8 mouse cellular contexts compared by ENCODE assay signal in the genomic region with DNA sequence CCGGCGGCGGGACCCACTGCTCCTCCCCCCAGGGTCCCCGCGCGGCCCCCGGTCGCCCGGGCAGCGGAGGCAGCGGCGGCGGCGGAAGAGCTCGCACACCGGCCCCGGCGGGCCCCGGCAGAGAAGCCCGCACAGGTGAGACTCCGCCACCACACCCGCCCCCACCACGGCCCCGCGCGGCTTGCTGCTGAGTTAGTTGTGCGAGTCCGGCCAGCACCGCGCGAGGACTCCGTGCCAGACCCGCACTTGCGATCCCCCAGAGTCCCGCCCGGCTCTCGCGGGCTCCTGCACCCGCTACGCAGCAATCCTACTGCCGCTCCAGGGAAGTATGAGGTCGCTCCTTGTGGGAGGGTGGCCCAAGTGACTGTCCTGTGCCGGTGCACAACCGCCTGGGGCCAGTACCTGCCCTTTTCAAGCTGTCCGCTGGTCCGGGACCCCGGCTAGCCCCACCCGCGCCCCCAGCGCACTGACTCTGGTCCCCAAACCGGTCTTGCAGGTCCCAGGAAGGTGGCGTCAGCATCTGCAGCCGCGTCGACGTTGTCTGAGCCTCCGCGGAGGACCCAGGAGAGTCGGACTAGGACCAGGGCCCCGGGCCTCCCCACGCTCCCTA. TPM values are rescaled to one million over a fixed set of nuclear protein-coding genes. Genes with fewer than 3 reads are reported as not detected.
DNase-seq lines count a peak whose midpoint lies in the region; ATAC-seq and TF ChIP-seq lines count a peak whose summit lies in the region.

No protein-coding gene starts in this region.

- peak overlapping the region; percentile 30 to 66 (median 46) for H3K4me3 ChIP-seq in CH12.LX (replicated peaks in 1 of 3; ENCODE audit: low read depth in 2 of 3, low read length in 2 of 3, poor library complexity in 1 of 3)
- peak overlapping the region; percentile 74 for H3K4me3 ChIP-seq in embryonic facial prominence, embryonic 12.5 days
- peak overlapping the region; percentile 68 for H3K4me3 ChIP-seq in hindbrain, embryonic 15.5 days
- peak overlapping the region; percentile 79 for H3K4me3 ChIP-seq in midbrain, embryonic 16.5 days (ENCODE audit: low read depth, low read length)

- peak overlapping the region; percentile 57 for H3K9ac ChIP-seq in CH12.LX (ENCODE audit: insufficient read depth, low read depth)
- peak overlapping the region; percentile 77 for H3K9ac ChIP-seq in embryonic facial prominence, embryonic 12.5 days
- peak overlapping the region; percentile 68 for H3K9ac ChIP-seq in hindbrain, embryonic 15.5 days
- H3K9ac ChIP-seq in midbrain, embryonic 16.5 days (ENCODE audit: low read depth, low read length), result peak overlapping the region; percentile 79

- H3K27ac ChIP-seq in CH12.LX (ENCODE audit: insufficient read depth, low read depth), result no peak overlapping the region
- H3K27ac ChIP-seq in embryonic facial prominence, embryonic 12.5 days, result 0 out of 2 replicates have a peak overlapping the region, but pooled peaks have one; percentile 37
- H3K27ac ChIP-seq in hindbrain, embryonic 15.5 days (replicated peaks), result no peak overlapping the region
- H3K27ac ChIP-seq in midbrain, embryonic 16.5 days (ENCODE audit: low read length), result no peak overlapping the region

- DNase-seq in CH12.LX (ENCODE audit: extremely low read depth) (no peak), R1 (ENCODE audit: low read depth, low spot score) (peak; percentile 47), liver (peak; percentile 44)
- DNase-seq in testis, postnatal 14 days (ENCODE audit: low spot score), result peak; percentile 34

- no peak for TF ChIP-seq CTCF in CH12.LX (conservative IDR thresholded peaks at IDR 0.05 in 1 of 2, IDR thresholded peaks at IDR 0.05 in 1 of 2; ENCODE audit: low read depth in 2 of 2, low read length in 2 of 2)

- ATAC-seq in embryonic facial prominence, embryonic 12.5 days (ENCODE audit: insufficient number of reproducible peaks, insufficient read depth, low FRiP score, low TSS enrichment), result peak; percentile 65; the same call in 1 of the 2 replicates
- peak; percentile 71 for ATAC-seq in hindbrain, embryonic 15.5 days (ENCODE audit: low FRiP score, low read depth)
- ATAC-seq in midbrain, embryonic 16.5 days, result peak; percentile 61
- ATAC-seq in monocyte, adult 5-6 weeks (replicated peaks; ENCODE audit: insufficient number of reproducible peaks, low FRiP score, low TSS enrichment, poor library complexity, severe bottlenecking), result no peak

- TF ChIP-seq POLR2A in CH12.LX (IDR thresholded peaks at IDR 0.05; ENCODE audit: low read depth, low read length), result no peak

- peaks cover 47% of the 10 kb centered on the region for H3K27me3 ChIP-seq in CH12.LX (replicated peaks)
- peaks cover 28% of the 10 kb centered on the region for H3K27me3 ChIP-seq in embryonic facial prominence, embryonic 12.5 days
- H3K27me3 ChIP-seq in hindbrain, embryonic 15.5 days, result peaks cover 10% of the 10 kb centered on the region
- no peaks in the 10 kb centered on the region for H3K27me3 ChIP-seq in midbrain, embryonic 16.5 days (ENCODE audit: control insufficient read depth, insufficient read depth, low read depth, low read length)

- under 1% methylated on average over 47 of the region's 61 CpGs for WGBS in embryonic facial prominence, embryonic 12.5 days
- under 1% methylated on average over 45 of the region's 61 CpGs for WGBS in hindbrain, embryonic 15.5 days
- 0% methylated on average over 39 of the region's 61 CpGs for WGBS in midbrain, embryonic 16.5 days

- H3K4me1 ChIP-seq in CH12.LX (ENCODE audit: control insufficient read depth in 1 of 2, insufficient read depth in 2 of 2), result peaks cover 15 to 21% of the 10 kb centered on the region in 2 experiments
- peaks cover 11% of the 10 kb centered on the region; the same call in 1 of the 2 replicates for H3K4me1 ChIP-seq in embryonic facial prominence, embryonic 12.5 days
- peaks cover 23% of the 10 kb centered on the region for H3K4me1 ChIP-seq in hindbrain, embryonic 15.5 days (replicated peaks)
- H3K4me1 ChIP-seq in midbrain, embryonic 16.5 days (ENCODE audit: control insufficient read depth, insufficient read depth, low read length), result peaks cover 14% of the 10 kb centered on the region

- in situ Hi-C loops in CH12.LX (cut with MboI; ENCODE audit: low pct_ligation_motif_present, low pct_unique_long_range_greater_than_20kb, low sequenced_read_pairs), result no loop called here

- no peaks in the 10 kb centered on the region for H3K79me2 ChIP-seq in CH12.LX (replicated peaks; ENCODE audit: control insufficient read depth, extremely low read depth, insufficient read depth, poor library complexity, severe bottlenecking)

- H3K9me3 ChIP-seq in CH12.LX (replicated peaks; ENCODE audit: low read length), result no peaks in the 10 kb centered on the region
- no peaks in the 10 kb centered on the region for H3K9me3 ChIP-seq in embryonic facial prominence, embryonic 12.5 days
- H3K9me3 ChIP-seq in hindbrain, embryonic 15.5 days, result no peaks in the 10 kb centered on the region
- no peaks in the 10 kb centered on the region for H3K9me3 ChIP-seq in midbrain, embryonic 16.5 days (replicated peaks; ENCODE audit: control insufficient read depth, low read length, poor library complexity, severe bottlenecking)

- no peaks in the 10 kb centered on the region for H3K36me3 ChIP-seq in CH12.LX (replicated peaks in 1 of 2; ENCODE audit: control insufficient read depth in 1 of 2, insufficient read depth in 1 of 2, low read length in 1 of 2)
- no peaks in the 10 kb centered on the region for H3K36me3 ChIP-seq in embryonic facial prominence, embryonic 12.5 days
- H3K36me3 ChIP-seq in hindbrain, embryonic 15.5 days, result no peaks in the 10 kb centered on the region
- H3K36me3 ChIP-seq in midbrain, embryonic 16.5 days (ENCODE audit: control insufficient read depth, insufficient read depth, low read length), result no peaks in the 10 kb centered on the region

- no peak for TF ChIP-seq RAD21 in CH12.LX (IDR thresholded peaks at IDR 0.05; ENCODE audit: low read depth, low read length)

- no peak for TF ChIP-seq EP300 in CH12.LX (IDR thresholded peaks at IDR 0.05; ENCODE audit: low read length)

- H3K4me2 ChIP-seq in CH12.LX (ENCODE audit: insufficient read depth, low read depth, poor library complexity, severe bottlenecking), result peak overlapping the region; percentile 97
- peak overlapping the region; percentile 84 for H3K4me2 ChIP-seq in embryonic facial prominence, embryonic 12.5 days (replicated peaks)
- peak overlapping the region; percentile 98 for H3K4me2 ChIP-seq in hindbrain, embryonic 15.5 days
- H3K4me2 ChIP-seq in midbrain, embryonic 16.5 days (ENCODE audit: low read length), result peak overlapping the region; percentile 99

- dilution Hi-C loops in CH12.LX (cut with MboI; ENCODE audit: extremely low pct_ligation_motif_present, extremely low pct_unique_long_range_greater_than_20kb, low sequenced_read_pairs), result no loop called here

TF ChIP-seq in CH12.LX, 34 proteins besides CTCF, POLR2A, EP300 and RAD21 (continues in another document):
- TF ChIP-seq ZKSCAN1 (IDR thresholded peaks at IDR 0.05; ENCODE audit: borderline replicate concordance, low read depth, low read length) (no peak), ZC3H11A (IDR thresholded peaks at IDR 0.05; ENCODE audit: low read depth, low read length) (no peak), IRF4 (IDR thresholded peaks at IDR 0.05; ENCODE audit: low read depth, low read length) (no peak), MAX (IDR thresholded peaks at IDR 0.05; ENCODE audit: low read length) (no peak), JUND (conservative IDR thresholded peaks at IDR 0.05; ENCODE audit: low read depth, low read length) (no peak), E2F4 (IDR thresholded peaks at IDR 0.05; ENCODE audit: insufficient replicate concordance, low read depth, low read length) (no peak), MEF2A (IDR thresholded peaks at IDR 0.05; ENCODE audit: borderline replicate concordance, low read depth, low read length) (no peak), MYC (IDR thresholded peaks at IDR 0.05; ENCODE audit: low read depth, low read length) (no peak), CHD2 (IDR thresholded peaks at IDR 0.05; ENCODE audit: low read length) (no peak), TBP (conservative IDR thresholded peaks at IDR 0.05; ENCODE audit: low read depth, low read length) (no peak), BHLHE40 (IDR thresholded peaks at IDR 0.05; ENCODE audit: low read depth, low read length) (no peak), GABPA (IDR thresholded peaks at IDR 0.05; ENCODE audit: insufficient replicate concordance, low read depth, low read length) (no peak), CHD1 (IDR thresholded peaks at IDR 0.05; ENCODE audit: low read depth, low read length) (no peak), ELF1 (IDR thresholded peaks at IDR 0.05; ENCODE audit: low read depth, low read length) (no peak), MAFK (IDR thresholded peaks at IDR 0.05; ENCODE audit: insufficient replicate concordance, low read length) (no peak)

RNA-seq across cellular contexts. Expression of a gene that starts 4.4 kb away (rescaled TPM):
- total RNA-seq in CH12.LX (2012; rRNA removed) (7.8 and 12.7 TPM in 2 replicates), CH12.LX (2014; rRNA removed) (1.4 and 2.4 TPM in 2 replicates)
- polyA plus RNA-seq in CH12.LX (2012; ENCODE audit: insufficient read length, low read depth), result 6.7 and 7.9 TPM in 2 replicates
- 19.4 and 20.6 TPM in 2 replicates for polyA plus RNA-seq in embryonic facial prominence, embryonic 12.5 days (2016; fragmentation: Nextera tagmentation; extraction: Ambion mirVana)
- polyA plus RNA-seq in hindbrain, embryonic 15.5 days (2015; fragmentation: Nextera tagmentation; extraction: Ambion mirVana), result 10.8 and 11.8 TPM in 2 replicates
- 6.7 and 8.3 TPM in 2 replicates for polyA plus RNA-seq in midbrain, embryonic 16.5 days (2015; fragmentation: Nextera tagmentation; extraction: Ambion mirVana)
- 2.3 to 14.3 TPM (median 12.1 TPM) in 3 replicates for total RNA-seq in monocyte, adult 5-6 weeks (2017)

RNA-seq across cellular contexts. Expression of a gene that starts 19.3 kb away (rescaled TPM):
- total RNA-seq in CH12.LX (2012; rRNA removed), result 28.6 and 43.8 TPM in 2 replicates
- total RNA-seq in CH12.LX (2014; rRNA removed), result 15.4 and 19.3 TPM in 2 replicates
- polyA plus RNA-seq in CH12.LX (2012; ENCODE audit: insufficient read length, low read depth), result 12.7 and 14.9 TPM in 2 replicates
- 16.9 and 18.1 TPM in 2 replicates for polyA plus RNA-seq in embryonic facial prominence, embryonic 12.5 days (2016; fragmentation: Nextera tagmentation; extraction: Ambion mirVana)
- 27.4 and 31.1 TPM in 2 replicates for polyA plus RNA-seq in hindbrain, embryonic 15.5 days (2015; fragmentation: Nextera tagmentation; extraction: Ambion mirVana)
- polyA plus RNA-seq in midbrain, embryonic 16.5 days (2015; fragmentation: Nextera tagmentation; extraction: Ambion mirVana), result 29.3 and 36.3 TPM in 2 replicates
- total RNA-seq in monocyte, adult 5-6 weeks (2017), result 21.8 to 36.0 TPM (median 26.3 TPM) in 3 replicates

RNA-seq across cellular contexts. Expression of a gene that starts 26.5 kb away (rescaled TPM):
- total RNA-seq in CH12.LX (2012; rRNA removed), result 31.9 and 38.5 TPM in 2 replicates
- total RNA-seq in CH12.LX (2014; rRNA removed), result 17.8 and 21.2 TPM in 2 replicates
- polyA plus RNA-seq in CH12.LX (2012; ENCODE audit: insufficient read length, low read depth), result 46.1 and 60.0 TPM in 2 replicates
- polyA plus RNA-seq in embryonic facial prominence, embryonic 12.5 days (2016; fragmentation: Nextera tagmentation; extraction: Ambion mirVana), result 23.9 and 29.7 TPM in 2 replicates
- 10.6 and 11.0 TPM in 2 replicates for polyA plus RNA-seq in hindbrain, embryonic 15.5 days (2015; fragmentation: Nextera tagmentation; extraction: Ambion mirVana)
- 8.8 and 11.4 TPM in 2 replicates for polyA plus RNA-seq in midbrain, embryonic 16.5 days (2015; fragmentation: Nextera tagmentation; extraction: Ambion mirVana)
- total RNA-seq in monocyte, adult 5-6 weeks (2017), result 247 to 347 TPM (median 330 TPM) in 3 replicates
